Mouse (Mus musculus) lung, adult 2 months (tissue): ENCODE data around the gene Lyve1.

Source experiments
- CTCF ChIP-seq: fragments of 200-500 bp; IDR thresholded peaks from 2 replicates; pipeline ENCODE4 v1.5.1; 2011; ENCODE audit warnings: mild to moderate bottlenecking, low read length, control low read depth; ENCODE audit not compliant: insufficient read depth
- POLR2A ChIP-seq: fragments of 200-500 bp; IDR thresholded peaks from 2 replicates; pipeline ENCODE4 v1.6.1; 2011; ENCODE audit warnings: low read depth, mild to moderate bottlenecking, control low read depth, low read length, borderline replicate concordance; ENCODE audit errors: extremely low read depth

- TF ChIP-seq CTCF: no peak
- no peak for TF ChIP-seq POLR2A
Observed at GRCm38 (mm10) chr7:110848371-110848770, 14.7 kb downstream of the Lyve1 start.
